Mouse (Mus musculus) olfactory bulb, adult 2 months (tissue): ENCODE measurements around the gene Zfp128. TPM values are rescaled to one million over a fixed set of nuclear protein-coding genes. Genes with fewer than 3 reads are reported as not detected.
"Not testable (repeated sequence)": the region's sequence is repeated elsewhere in the genome, so short reads cannot be mapped to it uniquely, and the experiment has no call there.

Source experiments
- H3K27ac ChIP-seq: fragments of 200-500 bp; 2 replicates; pipeline ENCODE4 v1.5.1; 2012; ENCODE audit warnings: low read depth, low read length; ENCODE audit not compliant: insufficient read depth
- H3K4me1 ChIP-seq: fragments of 200-500 bp; 2 replicates; pipeline ENCODE4 v1.6.1; 2012; ENCODE audit warnings: low read length; ENCODE audit not compliant: control insufficient read depth, insufficient read depth
- H3K4me3 ChIP-seq: fragments of 200-500 bp; 2 replicates; pipeline ENCODE4 v1.5.1; 2012; ENCODE audit warnings: mild to moderate bottlenecking, low read depth, low read length, moderate library complexity; ENCODE audit not compliant: insufficient read depth
- CTCF ChIP-seq: fragments of 200-500 bp; IDR thresholded peaks from 2 replicates; pipeline ENCODE4 v1.5.1; 2012; ENCODE audit warnings: low read depth, mild to moderate bottlenecking, low read length, moderate library complexity; ENCODE audit not compliant: insufficient read depth
- POLR2A ChIP-seq: fragments of 200-500 bp; IDR thresholded peaks from 2 replicates; pipeline ENCODE4 v1.6.1; 2012; ENCODE audit warnings: mild to moderate bottlenecking, low read depth, low read length, moderate library complexity; ENCODE audit not compliant: insufficient read depth
- WGBS: fragments of 180-500 bp; shearing (Covaris S2); methylation state at CpG from one replicate; pipeline ENCODE4 v1.1.7; 2018; 5-methylcytosine and 5-hydroxymethylcytosine counted together
- polyA plus RNA-seq: library from polyadenylated mRNA; stranded (reverse); fragments of >200 nt; gene quantifications from 2 replicates; pipeline ENCODE4 v1.2.4, GENCODE M21; 2012; ENCODE audit warnings: low replicate concordance; ENCODE audit not compliant: missing spikeins, insufficient read depth, insufficient read length

Zfp128 gene
- not detected in 2 replicates for polyA plus RNA-seq

DNA sequence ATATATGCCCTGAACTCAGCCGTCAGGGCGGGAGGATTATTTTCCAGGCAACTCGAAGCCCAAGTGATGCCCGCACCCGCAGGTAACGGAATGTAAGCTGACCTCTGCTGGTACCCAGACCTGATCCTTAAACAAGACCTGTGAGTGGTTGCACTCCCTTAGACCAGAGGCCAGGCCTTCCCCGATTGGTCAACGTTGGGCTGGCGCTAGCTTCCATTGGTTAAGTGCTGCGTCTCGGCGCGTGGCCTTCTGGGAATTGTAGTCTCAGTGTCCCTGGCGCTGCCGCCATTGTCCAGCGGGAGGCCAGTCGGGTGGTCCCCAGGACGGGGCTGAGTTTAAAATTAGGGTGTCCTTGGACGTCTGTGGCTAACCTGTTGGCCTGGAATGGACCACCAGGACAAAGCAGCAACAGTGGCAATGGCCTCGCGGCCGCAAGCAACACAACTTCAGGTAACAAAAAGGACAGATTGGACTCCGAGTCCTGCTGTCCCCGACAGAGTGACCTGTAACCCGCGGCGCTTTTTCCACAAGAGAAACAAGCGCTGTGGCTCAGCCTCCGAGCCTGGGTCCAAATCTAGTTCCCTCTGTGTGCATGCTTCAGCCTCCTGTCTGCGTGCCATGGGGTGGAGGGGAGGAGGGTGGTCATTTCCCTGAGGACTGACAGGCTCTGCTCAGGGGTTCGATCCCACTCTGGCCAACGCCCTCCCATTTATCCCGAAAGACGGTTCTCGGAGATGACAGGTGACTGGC, at the start of gene Zfp128:
Zfp128 (plus strand) TSS at position 267 of the 750 bp plus-strand sequence.
- Histone ChIP-seq H3K27ac (peak within 1 kb of the TSS; percentile 52), H3K4me1 (peaks cover 5% of the 10 kb centered on the region; the same call in 1 of the 2 replicates), H3K4me3 (peak within 1 kb of the TSS; percentile 85)
- TF ChIP-seq CTCF: no peak
- TF ChIP-seq POLR2A: peak; percentile 83
- under 1% methylated on average over 35 of the region's 35 CpGs for WGBS

DNA sequence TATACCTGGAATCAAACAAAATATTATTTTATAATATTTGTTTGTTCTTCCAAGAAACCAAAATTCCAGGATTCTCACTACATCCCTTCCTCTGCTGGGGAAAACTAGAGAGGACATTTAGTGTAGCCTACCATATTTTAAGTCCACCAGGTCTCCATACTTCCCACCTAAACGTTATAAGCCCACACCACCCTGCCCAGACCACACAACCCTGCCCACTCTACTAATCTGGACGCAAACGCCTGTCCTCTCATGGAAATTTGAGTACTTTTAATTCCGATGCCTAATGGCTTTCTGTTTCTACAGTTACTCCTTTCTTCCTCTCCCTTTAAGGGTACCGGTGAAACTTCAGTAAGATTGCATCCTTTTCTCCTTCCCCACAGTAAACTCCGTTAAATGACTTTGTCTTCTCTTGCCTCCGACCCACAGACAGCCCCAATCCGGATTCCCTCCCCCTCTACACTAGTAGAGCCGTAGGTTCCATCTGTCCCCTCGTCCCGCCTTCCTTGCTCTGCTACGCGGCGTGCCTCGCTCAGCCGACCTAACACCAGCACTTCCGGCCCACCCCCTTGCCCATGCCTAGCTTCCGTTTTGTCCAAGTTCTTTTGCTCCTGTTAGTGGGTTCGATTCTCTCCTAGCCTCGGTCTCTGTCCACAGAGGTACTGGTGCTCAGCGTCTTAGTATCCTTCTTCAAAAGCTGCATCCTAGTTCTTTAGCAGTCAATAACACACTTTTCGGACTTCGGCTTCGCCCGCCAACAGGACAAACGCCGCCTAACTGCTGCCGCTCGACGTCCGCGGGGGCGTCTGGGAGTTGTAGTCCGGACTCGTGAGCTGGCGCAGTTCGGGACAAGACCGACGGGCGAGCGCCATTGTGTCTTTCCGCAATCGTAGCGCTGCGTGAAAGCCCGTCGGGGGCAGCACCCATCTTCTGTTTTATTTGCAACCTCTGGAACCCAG, 46.5 kb upstream of the Zfp128 start, which contains the start of gene Zfp110:
Zfp110 (plus strand) TSS at position 600 of the 959 bp plus-strand sequence.
- 3% methylated on average over 47 of the region's 47 CpGs for WGBS
- H3K4me1 ChIP-seq: no peaks in the 10 kb centered on the region
- TF ChIP-seq CTCF: 0 out of 2 replicates have a peak, but pooled peaks have one; percentile 6
- peak; percentile 46 for TF ChIP-seq POLR2A

DNA sequence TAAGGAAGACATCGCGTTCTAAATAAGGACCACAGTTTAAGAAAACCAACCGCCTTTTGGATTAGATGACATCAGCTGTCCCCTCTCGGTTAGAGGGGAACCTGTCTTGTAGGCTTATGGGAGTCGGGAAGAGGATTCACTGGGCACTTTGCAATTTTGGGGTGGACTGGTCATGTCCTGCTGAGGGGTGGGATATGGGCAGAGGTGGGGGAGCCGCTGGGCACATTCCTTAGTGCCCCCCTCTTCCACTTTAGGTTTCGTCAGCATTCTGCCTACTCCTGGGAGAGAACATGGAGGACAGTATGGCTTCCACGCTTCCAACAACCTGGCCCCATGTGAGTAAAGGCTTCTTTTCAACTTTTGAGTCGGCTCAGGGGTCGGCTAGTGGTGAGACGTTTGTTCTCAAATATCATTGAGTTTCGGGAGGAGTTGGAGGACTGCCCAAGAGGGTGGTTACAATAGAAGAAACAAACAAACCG, 45.7 kb upstream of the Zfp128 start:
- Histone ChIP-seq H3K4me1 (no peaks in the 10 kb centered on the region), H3K4me3 (peak overlapping the region; percentile 64), H3K27ac (0 out of 2 replicates have a peak overlapping the region, but pooled peaks have one; percentile 3)
- no peak for TF ChIP-seq POLR2A
- TF ChIP-seq CTCF: no peak
- WGBS: 8% methylated on average over 13 of the region's 13 CpGs

More for the DNA sequence above, 46.5 kb upstream of the Zfp128 start, which contains the start of gene Zfp110:
- peak within 1 kb of the TSS; percentile 64 for H3K4me3 ChIP-seq
- 0 out of 2 replicates have a peak within 1 kb of the TSS, but pooled peaks have one; percentile 3 for H3K27ac ChIP-seq

DNA sequence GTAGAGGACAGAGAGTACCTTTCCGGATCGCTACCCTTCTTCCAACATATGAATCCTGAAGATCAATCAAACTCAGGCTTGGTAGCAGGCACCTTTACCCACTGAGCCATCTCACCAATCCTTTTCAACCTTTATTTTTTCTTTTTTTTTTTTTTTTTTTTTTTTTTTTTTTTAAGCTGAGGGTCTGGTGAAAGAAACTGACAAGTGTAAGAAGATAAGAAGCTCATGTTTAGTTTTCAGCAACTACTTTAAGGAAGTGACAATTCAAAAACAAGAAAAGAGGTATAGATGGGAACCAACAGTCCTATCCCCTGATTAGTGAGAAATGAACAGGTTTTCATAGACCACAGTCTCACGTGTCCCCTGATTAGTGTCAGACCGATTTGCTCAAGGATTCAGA, 45.2 kb upstream of the Zfp128 start:
- peak overlapping the region; percentile 64 for H3K4me3 ChIP-seq
- no peak overlapping the region for H3K27ac ChIP-seq
- TF ChIP-seq POLR2A (no peak), CTCF (no peak)
- WGBS: 91% methylated on average over 4 of the region's 4 CpGs
- H3K4me1 ChIP-seq: no peaks in the 10 kb centered on the region

DNA sequence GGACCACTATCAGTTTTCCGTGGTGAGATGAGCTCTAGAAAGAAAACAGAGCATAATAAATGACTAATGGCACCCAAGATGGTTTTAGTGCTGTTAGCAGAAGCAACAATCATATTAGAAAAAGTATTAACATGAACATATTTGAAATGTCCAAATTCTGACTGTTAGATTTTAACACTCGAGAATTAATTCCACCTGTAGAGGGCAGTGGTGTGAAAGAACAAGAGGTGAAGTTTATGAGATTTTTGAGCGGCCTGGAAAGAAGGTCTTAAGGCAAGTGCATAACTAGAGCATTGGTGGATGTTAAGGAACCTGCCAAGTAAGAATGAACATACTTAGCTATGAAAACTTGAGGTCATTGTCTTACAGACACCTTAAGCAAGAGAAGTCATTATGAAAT, 6.7 kb upstream of the Zfp128 start:
- TF ChIP-seq POLR2A (no peak), CTCF (no peak)
- Histone ChIP-seq H3K4me3 (no peak overlapping the region), H3K27ac (no peak overlapping the region), H3K4me1 (no peaks in the 10 kb centered on the region)
- WGBS: 20% methylated on average over 3 of the region's 3 CpGs

DNA sequence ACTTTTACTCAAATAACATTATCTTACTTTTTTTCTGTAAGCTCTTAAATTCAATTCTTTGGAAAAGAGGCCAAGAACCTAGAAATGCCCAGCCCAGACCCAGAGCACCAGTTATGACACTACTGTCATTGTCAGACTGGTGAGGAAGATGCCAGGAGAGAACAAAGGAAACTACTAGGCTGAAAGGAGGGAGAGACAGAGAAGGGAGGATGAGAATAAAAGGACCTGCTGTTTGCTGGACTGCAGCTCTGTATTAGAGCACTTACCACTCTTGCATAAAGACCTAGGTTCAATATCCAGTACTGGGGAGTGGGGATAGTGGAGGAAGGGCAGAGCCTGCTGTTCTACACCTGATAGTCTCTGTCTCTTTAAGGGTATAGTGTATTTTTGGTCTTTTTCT, 941 bp upstream of the Zfp128 start:
- Histone ChIP-seq H3K4me1 (peaks cover 5% of the 10 kb centered on the region; the same call in 1 of the 2 replicates), H3K27ac (no peak overlapping the region), H3K4me3 (no peak overlapping the region)
- TF ChIP-seq POLR2A: no peak

DNA sequence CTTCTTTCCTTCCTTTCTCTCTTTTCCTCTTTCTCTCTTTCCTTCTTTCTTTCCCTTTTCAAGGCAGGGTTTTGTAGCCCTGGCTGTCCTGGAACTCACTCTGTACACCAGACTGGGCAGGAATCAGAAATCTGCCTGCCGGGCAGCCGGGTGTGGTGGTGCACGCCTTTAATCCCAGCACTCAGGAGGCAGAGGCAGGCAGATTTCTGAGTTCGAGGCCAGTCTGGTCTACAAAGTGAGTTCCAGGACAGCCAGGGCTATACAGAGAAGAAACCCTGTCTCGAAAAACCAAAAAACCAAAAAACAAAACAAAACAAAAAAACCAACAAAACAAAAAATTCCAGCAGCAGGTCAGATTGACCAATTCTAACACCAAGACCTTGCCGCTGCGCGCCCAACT, 480 bp upstream of the Zfp128 start:
- not testable (repeated sequence) for H3K4me1 ChIP-seq
- H3K27ac ChIP-seq: peak overlapping the region; percentile 52; the same call in 1 of the 2 replicates
- 28% methylated on average over 8 of the region's 8 CpGs for WGBS
- H3K4me3 ChIP-seq: peak overlapping the region; percentile 85

DNA sequence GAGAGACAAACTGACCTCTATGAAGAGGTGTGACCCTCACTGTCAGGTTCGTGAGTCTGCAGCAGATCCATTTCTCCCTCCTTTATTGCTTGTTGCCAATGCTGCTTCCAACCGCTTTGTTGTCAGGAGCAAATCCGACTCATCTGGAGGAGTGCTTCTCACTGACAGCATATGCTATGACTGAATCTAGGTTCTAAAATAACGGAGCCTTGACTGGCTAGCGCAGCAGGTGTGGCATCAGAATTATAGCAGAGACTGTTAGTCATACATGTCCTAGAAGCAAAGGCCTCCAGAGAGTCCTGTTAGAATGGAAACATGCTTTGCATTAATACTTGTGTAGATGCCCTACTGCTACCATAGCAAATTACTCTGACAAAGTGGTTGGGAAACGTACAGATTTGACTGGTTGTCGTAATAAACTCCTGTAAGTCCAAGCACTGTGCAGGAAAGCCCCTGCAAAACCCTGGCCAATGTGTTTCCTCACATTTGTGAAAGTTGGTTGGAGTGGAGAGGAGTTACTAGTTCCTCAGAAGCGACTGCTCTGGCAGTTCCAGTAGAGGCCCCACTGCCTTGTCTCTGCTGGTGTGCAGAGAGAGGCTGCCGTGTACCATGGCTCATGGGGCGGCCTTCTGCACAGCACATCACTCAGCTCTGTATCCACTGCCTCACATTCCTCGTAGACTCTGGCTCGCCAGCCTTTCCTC, 5.7 kb downstream of the Zfp128 start:
- no peak overlapping the region for H3K27ac ChIP-seq
- peaks cover 2% of the 10 kb centered on the region; the same call in 1 of the 2 replicates for H3K4me1 ChIP-seq
- H3K4me3 ChIP-seq: no peak overlapping the region
- TF ChIP-seq CTCF (no peak), POLR2A (no peak)
- WGBS: 91% methylated on average over 12 of the region's 12 CpGs
